Mouse (Mus musculus): ENCODE data around the gene Glmp.
"Not testable (repeated sequence)": the region's sequence is repeated elsewhere in the genome, so short reads cannot be mapped to it uniquely, and the experiment has no call there.

GRCm38 (mm10) chr3:88295272-88295671 lies 29.6 kb upstream of the Glmp start:
- TF ChIP-seq MAFK (IDR thresholded peaks at IDR 0.05; ENCODE audit: insufficient replicate concordance, low read length); USF1 (IDR thresholded peaks at IDR 0.05; ENCODE audit: low read depth, low read length); TCF12 (IDR thresholded peaks at IDR 0.05; ENCODE audit: low read depth, low read length); CHD2 (IDR thresholded peaks at IDR 0.05; ENCODE audit: low read length): not testable (repeated sequence)
- TF ChIP-seq EP300 (IDR thresholded peaks at IDR 0.05; ENCODE audit: low read length): 0 out of 2 replicates have a peak, but pooled peaks have one; percentile 16
